Mouse (Mus musculus): ENCODE measurements around the gene Rnf181.

The Rnf181 gene

DNA sequence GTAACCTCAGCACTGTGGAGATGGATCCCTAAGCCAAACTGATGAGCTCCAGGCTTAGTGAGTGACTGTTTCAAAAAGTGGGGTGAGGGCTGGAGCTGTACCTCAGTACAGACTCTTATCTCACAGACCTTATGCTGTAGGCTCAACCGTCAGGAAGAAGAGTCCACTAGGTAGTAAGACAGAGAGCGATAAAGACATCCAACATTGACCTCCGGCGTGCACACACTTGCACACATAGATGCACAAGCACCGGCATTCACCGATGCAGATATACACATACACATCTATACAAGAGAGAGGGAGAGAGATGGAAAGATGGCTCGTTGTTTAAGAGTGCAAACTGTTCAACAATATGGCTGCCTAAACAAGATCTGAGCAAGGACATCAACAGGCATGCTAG is 17.2 kb upstream of the Rnf181 start:
- DNase-seq: no peak

GRCm38 (mm10) chr6:72383142-72383820 is 16.5 kb upstream of the Rnf181 start:
- DNase-seq: no peak

- no peak for DNase-seq
These were observed 15.7 kb upstream of the Rnf181 start for GRCm38 (mm10) chr6:72382494-72382893.

DNA sequence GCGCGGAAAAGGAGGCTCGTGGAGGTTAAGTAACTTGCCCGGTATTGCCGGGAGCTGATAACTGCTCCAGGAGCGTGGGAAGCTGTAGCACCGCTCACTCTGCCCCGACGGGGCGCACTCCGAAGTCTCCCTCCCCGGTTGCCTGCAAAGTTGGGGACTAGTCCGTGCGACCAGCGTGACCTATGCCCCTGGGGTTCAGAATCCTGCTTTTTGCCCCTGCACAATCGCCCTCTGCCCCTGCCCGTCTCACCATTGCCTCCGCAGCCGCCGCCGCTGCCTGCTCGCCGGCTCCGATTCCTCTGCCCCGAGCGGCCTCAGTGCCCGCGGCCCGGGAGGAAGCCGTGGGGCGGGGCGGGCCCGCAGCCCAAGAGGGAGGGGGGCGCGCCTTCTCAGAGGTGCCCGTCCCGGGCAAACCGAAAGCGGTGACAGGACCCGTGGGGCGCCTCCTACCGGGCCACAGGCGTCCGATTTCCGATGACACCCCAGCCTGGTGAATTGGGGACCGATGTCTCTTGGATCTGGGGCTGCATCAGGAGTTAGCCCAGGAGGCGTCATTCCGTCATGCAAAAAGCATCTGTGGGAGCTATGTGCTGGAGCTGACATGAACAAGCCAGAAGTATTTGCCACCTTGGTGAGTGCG is 13.5 kb upstream of the Rnf181 start, which contains the start of gene Vamp5:
TSS of gene Vamp5 (minus strand) at position 338 of the 640 bp plus-strand sequence.
- DNase-seq: peak; percentile 20 to 40

- DNase-seq: no peak
These were observed 12.8 kb upstream of the Rnf181 start for GRCm38 (mm10) chr6:72379377-72380130.

DNA sequence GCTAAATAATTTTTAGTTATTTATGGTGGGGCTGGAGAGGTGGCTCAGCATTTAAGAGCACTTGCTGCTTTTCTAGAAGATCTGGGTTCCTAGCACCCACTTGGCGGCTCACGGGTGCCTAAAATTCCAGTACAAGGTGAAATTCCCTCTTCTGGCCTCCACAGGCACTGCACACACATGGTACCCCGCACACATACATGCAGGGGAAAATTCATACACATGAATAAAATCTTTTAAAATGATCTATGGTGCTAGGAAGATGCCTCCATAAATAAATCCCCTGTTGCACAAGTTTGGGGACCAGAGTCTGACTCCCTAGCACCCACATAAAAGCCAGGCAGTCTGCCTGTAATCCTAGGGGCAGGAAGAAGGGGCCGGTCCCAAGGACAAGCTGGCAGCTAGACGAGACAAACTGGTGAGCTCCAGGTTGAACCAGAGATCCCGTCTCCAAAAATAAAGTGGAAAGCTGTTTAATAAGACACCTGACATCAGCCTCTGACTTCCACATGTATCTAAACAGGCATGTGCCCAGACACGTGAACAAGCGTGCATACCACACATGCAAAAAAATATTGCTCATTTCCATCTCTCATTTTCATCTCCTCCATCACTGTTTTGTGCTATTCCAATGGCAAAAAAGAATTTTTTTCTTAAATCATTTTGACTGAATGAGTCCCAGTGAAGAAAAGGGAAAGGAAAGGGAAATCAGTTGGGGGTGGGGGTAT is 11.9 kb upstream of the Rnf181 start:
- no peak for DNase-seq

- no peak for DNase-seq
These were observed 8.2 kb upstream of the Rnf181 start for GRCm38 (mm10) chr6:72374820-72375563.

- no peak for DNase-seq
These were observed 7.5 kb upstream of the Rnf181 start for GRCm38 (mm10) chr6:72374206-72374605.

- DNase-seq: no peak
These were observed 6.4 kb upstream of the Rnf181 start for GRCm38 (mm10) chr6:72373184-72373583.

- no peak for DNase-seq
These were observed 4.8 kb upstream of the Rnf181 start for GRCm38 (mm10) chr6:72371571-72371970.

- DNase-seq: no peak
These were observed 4.4 kb upstream of the Rnf181 start for GRCm38 (mm10) chr6:72371147-72371546.

DNA sequence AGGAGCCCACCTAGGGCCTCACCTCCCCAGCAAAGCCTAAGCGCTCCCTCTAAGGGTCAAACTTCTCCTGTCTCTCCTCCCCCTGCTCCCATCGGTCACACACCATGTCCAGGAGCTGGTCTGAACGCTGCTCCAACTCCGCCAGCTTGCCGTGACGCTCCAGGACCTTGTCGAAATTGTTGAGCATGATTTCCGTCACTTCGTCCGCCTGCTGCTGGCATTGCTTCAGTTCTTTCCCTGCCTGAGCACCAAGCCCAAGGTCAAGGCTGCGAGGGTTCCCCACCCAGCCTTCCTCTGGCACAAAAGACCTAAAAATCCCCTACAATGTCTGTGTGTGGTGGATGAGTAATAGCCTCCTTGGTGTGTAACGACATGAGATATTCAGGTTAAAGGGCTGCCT is 3.3 kb upstream of the Rnf181 start:
- DNase-seq: no peak

GRCm38 (mm10) chr6:72369557-72369956 is 2.8 kb upstream of the Rnf181 start:
- no peak for DNase-seq

GRCm38 (mm10) chr6:72367460-72367974 is 761 bp upstream of the Rnf181 start:
- no peak for DNase-seq

DNA sequence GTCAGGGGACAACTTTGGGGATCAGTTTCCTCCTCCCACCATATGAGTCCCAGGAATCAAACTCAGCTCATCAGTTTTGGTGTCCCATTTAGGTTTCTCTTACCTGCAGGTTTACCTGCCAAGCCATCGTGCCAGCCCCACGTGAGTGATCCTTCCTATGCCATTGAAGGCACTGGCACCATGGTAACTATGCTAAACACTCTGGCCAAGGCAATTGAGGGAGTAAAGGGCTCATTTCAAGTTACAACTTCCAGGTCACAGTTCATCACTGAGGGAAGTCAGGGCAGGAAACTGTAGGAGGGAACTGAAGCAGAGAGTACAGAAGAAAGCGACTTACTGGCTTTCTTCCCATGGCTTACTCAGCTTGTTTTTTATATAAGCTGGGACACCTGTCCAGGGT is 452 bp downstream of the Rnf181 start:
- no peak for DNase-seq

GRCm38 (mm10) chr6:72364985-72365384 is 1.8 kb downstream of the Rnf181 start:
- no peak for DNase-seq

DNA sequence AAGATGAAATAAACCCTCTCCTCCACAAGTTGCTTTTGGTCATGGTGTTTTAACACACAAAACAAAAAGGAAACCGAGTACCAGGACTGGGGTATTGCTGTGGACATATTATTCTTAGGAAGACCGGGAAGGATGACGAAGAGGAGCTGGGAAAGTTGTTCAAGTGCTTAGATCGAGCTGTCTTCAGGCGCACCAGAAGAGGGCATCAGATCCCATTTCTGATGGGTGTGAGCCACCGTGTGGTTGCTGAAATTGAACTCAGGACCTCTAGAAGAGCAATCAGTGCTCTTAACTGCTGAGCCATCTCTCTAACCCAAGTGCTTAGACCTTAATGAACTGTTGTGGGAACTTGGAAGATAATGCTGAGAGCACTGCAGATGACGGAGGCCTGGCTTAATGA is 2.7 kb downstream of the Rnf181 start:
- no peak for DNase-seq

GRCm38 (mm10) chr6:72362132-72363028 is 4.4 kb downstream of the Rnf181 start:
- DNase-seq: peak; percentile 95 to 96

DNA sequence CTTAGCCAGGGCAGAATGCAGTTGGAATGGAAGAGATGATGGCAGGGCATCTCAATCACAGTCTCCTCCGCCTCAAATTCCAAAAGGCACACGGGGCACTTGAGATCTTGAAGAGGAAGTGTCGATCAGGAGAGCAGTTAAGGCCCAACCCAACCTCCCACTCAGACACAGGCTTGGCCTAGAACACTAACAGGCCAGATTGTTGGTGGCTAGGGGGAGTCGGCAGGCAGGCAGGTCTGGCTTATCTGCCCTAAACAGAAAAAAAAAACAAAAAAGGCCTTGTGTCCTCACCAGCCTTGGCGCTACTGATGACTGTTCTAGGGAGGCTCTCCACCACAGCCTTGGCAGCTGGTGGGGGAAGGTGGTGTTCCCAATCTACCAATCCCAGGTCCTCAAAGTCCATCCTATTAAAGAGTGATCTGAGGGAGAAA is 5.6 kb downstream of the Rnf181 start:
- DNase-seq: no peak

DNA sequence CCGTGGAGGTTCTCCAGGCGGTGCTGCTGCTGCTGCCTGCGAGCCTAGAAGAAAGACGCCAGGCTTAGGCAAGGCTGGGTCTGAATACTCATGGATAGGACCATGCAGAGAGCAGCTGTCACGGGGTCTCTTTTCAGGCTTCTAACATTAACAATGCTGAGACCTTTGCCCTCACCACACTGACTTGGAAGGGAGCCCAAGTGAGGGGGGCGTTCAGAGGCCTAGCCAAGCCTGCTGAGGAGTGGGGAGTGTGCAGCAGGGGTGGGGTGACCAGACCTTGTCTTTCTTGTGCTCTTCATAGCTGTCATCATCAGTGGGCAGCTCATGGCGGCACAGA is 6.2 kb downstream of the Rnf181 start:
- DNase-seq: peak in 1 of 2 experiments; percentile 30

Measured in cerebellum, postnatal 14 days (tissue).